Mouse (Mus musculus) MEL (cell line): ENCODE results near the gene Tmem63a. TPM values are rescaled to one million over a fixed set of nuclear protein-coding genes. Genes with fewer than 3 reads are reported as not detected.

Experiments used
- DNase-seq: peaks from one replicate; pipeline ENCODE4 v3.0.0; 2011; ENCODE audit warnings: low read depth, low spot score
- H3K27ac ChIP-seq: 2 replicates; pipeline ENCODE4 v1.5.1; 2012; ENCODE audit warnings: low read depth, mild to moderate bottlenecking, control low read depth, low read length, moderate library complexity; ENCODE audit not compliant: control insufficient read depth
- H3K27me3 ChIP-seq, 2 experiments: fragments of 150-350 bp in 1 of 2; sonication (generic) in 1 of 2; 2 replicates each; pipeline ENCODE4 v1.6.1; 2012; ENCODE audit warnings: low read length in 2 of 2, mild to moderate bottlenecking in 2 of 2, improper control_type of control experiment in 1 of 2, moderate library complexity in 1 of 2; ENCODE audit not compliant: insufficient read depth in 2 of 2, control insufficient read depth in 1 of 2
- H3K36me3 ChIP-seq, 2 experiments: 2 replicates each; pipeline ENCODE4 v1.6.1; 2012 to 2014; ENCODE audit warnings: low read length in 2 of 2, improper control_type of control experiment in 1 of 2, inconsistent platforms in 1 of 2, mild to moderate bottlenecking in 1 of 2; ENCODE audit not compliant: insufficient read depth in 2 of 2, control insufficient read depth in 1 of 2
- H3K4me1 ChIP-seq, 2 experiments: fragments of 150-350 bp in 1 of 2; sonication (generic) in 1 of 2; 2 replicates each; pipeline ENCODE4 v1.6.1; 2012; ENCODE audit warnings: low read length in 2 of 2, improper control_type of control experiment in 1 of 2, mild to moderate bottlenecking in 1 of 2; ENCODE audit not compliant: insufficient read depth in 2 of 2, control insufficient read depth in 1 of 2
- H3K4me3 ChIP-seq, 2 experiments: fragments of 150-350 bp in 1 of 2; sonication (generic) in 1 of 2; 2 replicates each; pipeline ENCODE4 v1.5.1; 2012; ENCODE audit warnings: low read depth in 2 of 2, low read length in 2 of 2, mild to moderate bottlenecking in 2 of 2, moderate library complexity in 2 of 2, control low read depth in 1 of 2, improper control_type of control experiment in 1 of 2; ENCODE audit not compliant: control insufficient read depth in 1 of 2, insufficient read depth in 1 of 2
- H3K79me2 ChIP-seq: 2 replicates; pipeline ENCODE4 v1.6.1; 2012; ENCODE audit warnings: mild to moderate bottlenecking, low read length, moderate library complexity; ENCODE audit not compliant: control insufficient read depth, poor library complexity, insufficient read depth
- H3K9ac ChIP-seq: 2 replicates; pipeline ENCODE4 v1.6.1; 2012; ENCODE audit warnings: low read depth, mild to moderate bottlenecking, control low read depth, low read length, moderate library complexity; ENCODE audit not compliant: control insufficient read depth, poor library complexity, severe bottlenecking
- H3K9me3 ChIP-seq: fragments of 150-350 bp; sonication (generic); replicated peaks from 2 replicates; pipeline ENCODE4 v1.6.1; 2012; ENCODE audit warnings: mild to moderate bottlenecking, low read length, improper control_type of control experiment, moderate library complexity; ENCODE audit not compliant: insufficient read depth
- CHD1 ChIP-seq: IDR thresholded peaks from 2 replicates; pipeline ENCODE4 v1.6.1; 2012; ENCODE audit warnings: low read depth, mild to moderate bottlenecking, inconsistent platforms, low read length, improper control_type of control experiment
- CHD2 ChIP-seq: IDR thresholded peaks from 2 replicates; pipeline ENCODE4 v1.6.1; 2011; ENCODE audit warnings: low read length, improper control_type of control experiment
- EP300 ChIP-seq, 2 experiments: IDR thresholded peaks; 2 replicates each; pipeline ENCODE4 v1.6.1; 2011; ENCODE audit warnings: improper control_type of control experiment in 2 of 2, low read length in 2 of 2, low read depth in 1 of 2, mild to moderate bottlenecking in 1 of 2
- ETS1 ChIP-seq: IDR thresholded peaks from 2 replicates; pipeline ENCODE4 v1.6.1; 2012; ENCODE audit warnings: low read depth, mild to moderate bottlenecking, inconsistent platforms, low read length, improper control_type of control experiment, moderate library complexity
- GATA1 ChIP-seq: IDR thresholded peaks from 2 replicates; pipeline ENCODE4 v1.6.1; 2011; ENCODE audit warnings: low read depth, low read length, improper control_type of control experiment
- HCFC1 ChIP-seq: IDR thresholded peaks from 2 replicates; pipeline ENCODE4 v1.6.1; 2012; ENCODE audit warnings: low read depth, mild to moderate bottlenecking, inconsistent platforms, low read length, improper control_type of control experiment, moderate library complexity
- JUND ChIP-seq: IDR thresholded peaks from 2 replicates; pipeline ENCODE4 v1.6.1; 2011; ENCODE audit warnings: low read depth, mild to moderate bottlenecking, improper control_type of control experiment, low read length
- KAT2A ChIP-seq: conservative IDR thresholded peaks from 2 replicates; pipeline ENCODE4 v1.6.1; 2012; ENCODE audit warnings: low read depth, low read length, improper control_type of control experiment, inconsistent platforms
- MAZ ChIP-seq: IDR thresholded peaks from 2 replicates; pipeline ENCODE4 v1.6.1; 2012; ENCODE audit warnings: low read depth, mild to moderate bottlenecking, inconsistent platforms, low read length, improper control_type of control experiment
- NELFE ChIP-seq: IDR thresholded peaks from 2 replicates; pipeline ENCODE4 v1.6.1; 2011; ENCODE audit warnings: low read depth, low read length, improper control_type of control experiment
- NRF1 ChIP-seq: IDR thresholded peaks from 2 replicates; pipeline ENCODE4 v1.6.1; 2014; ENCODE audit warnings: low read depth, mild to moderate bottlenecking, inconsistent platforms, low read length, improper control_type of control experiment, moderate library complexity; ENCODE audit not compliant: poor library complexity, insufficient read depth, severe bottlenecking
- POLR2A ChIP-seq, 2 experiments: IDR thresholded peaks; 2 replicates each; pipeline ENCODE4 v1.6.1; 2011 to 2012; ENCODE audit warnings: low read length in 2 of 2, mild to moderate bottlenecking in 2 of 2, control low read depth in 1 of 2, improper control_type of control experiment in 1 of 2, low read depth in 1 of 2, moderate library complexity in 1 of 2; ENCODE audit not compliant: control insufficient read depth in 1 of 2, insufficient read depth in 1 of 2, poor library complexity in 1 of 2
- POLR2AphosphoS2 ChIP-seq: IDR thresholded peaks from 2 replicates; pipeline ENCODE4 v1.6.1; 2011; ENCODE audit warnings: low read length, improper control_type of control experiment
- RCOR1 ChIP-seq: IDR thresholded peaks from 2 replicates; pipeline ENCODE4 v1.6.1; 2012; ENCODE audit warnings: low read depth, mild to moderate bottlenecking, inconsistent platforms, low read length, improper control_type of control experiment
- SIN3A ChIP-seq: IDR thresholded peaks from 2 replicates; pipeline ENCODE4 v1.6.1; 2012; ENCODE audit warnings: low read length, improper control_type of control experiment, inconsistent platforms
- TBP ChIP-seq: IDR thresholded peaks from 2 replicates; pipeline ENCODE4 v1.8.0; 2011; ENCODE audit warnings: low read depth, low read length, improper control_type of control experiment
- TCF12 ChIP-seq: IDR thresholded peaks from 2 replicates; pipeline ENCODE4 v1.6.1; 2014; ENCODE audit warnings: low read depth, mild to moderate bottlenecking, inconsistent platforms, low read length, improper control_type of control experiment, moderate library complexity
- USF2 ChIP-seq, 2 experiments: IDR thresholded peaks; 2 replicates each; pipeline ENCODE4 v1.6.1; 2011 to 2012; ENCODE audit warnings: improper control_type of control experiment in 2 of 2, low read length in 2 of 2, borderline replicate concordance in 1 of 2, inconsistent platforms in 1 of 2, low read depth in 1 of 2, mild to moderate bottlenecking in 1 of 2; ENCODE audit not compliant: insufficient read depth in 1 of 2
- ZC3H11A ChIP-seq: IDR thresholded peaks from 2 replicates; pipeline ENCODE4 v1.6.1; 2012; ENCODE audit warnings: low read depth, mild to moderate bottlenecking, inconsistent platforms, low read length, improper control_type of control experiment
- ZNF384 ChIP-seq: IDR thresholded peaks from 2 replicates; pipeline ENCODE4 v1.6.1; 2012; ENCODE audit warnings: low read depth, mild to moderate bottlenecking, inconsistent platforms, low read length, improper control_type of control experiment
- polyA plus RNA-seq, 2 experiments: library from polyadenylated mRNA; stranded (reverse) in 1 of 2; unstranded in 1 of 2; fragments of >175 nt in 1 of 2; fragments of >200 nt in 1 of 2; gene quantifications; 2 replicates each; pipeline versions ENCODE4 v1.2.1 to v1.2.4; 2012; ENCODE audit warnings: low replicate concordance in 2 of 2, low read depth in 1 of 2; ENCODE audit not compliant: insufficient read length in 2 of 2, insufficient read depth in 1 of 2, missing spikeins in 1 of 2
- total RNA-seq: library from RNA; depleted of rRNA; stranded (reverse); fragments of 300-350 nt; gene quantifications from 2 replicates; pipeline ENCODE4 v1.2.3, GENCODE M21; 2012

The Tmem63a gene
- total and polyA plus RNA-seq, 3 experiments = 7.7 to 12.8 TPM; not detected in 1

DNA sequence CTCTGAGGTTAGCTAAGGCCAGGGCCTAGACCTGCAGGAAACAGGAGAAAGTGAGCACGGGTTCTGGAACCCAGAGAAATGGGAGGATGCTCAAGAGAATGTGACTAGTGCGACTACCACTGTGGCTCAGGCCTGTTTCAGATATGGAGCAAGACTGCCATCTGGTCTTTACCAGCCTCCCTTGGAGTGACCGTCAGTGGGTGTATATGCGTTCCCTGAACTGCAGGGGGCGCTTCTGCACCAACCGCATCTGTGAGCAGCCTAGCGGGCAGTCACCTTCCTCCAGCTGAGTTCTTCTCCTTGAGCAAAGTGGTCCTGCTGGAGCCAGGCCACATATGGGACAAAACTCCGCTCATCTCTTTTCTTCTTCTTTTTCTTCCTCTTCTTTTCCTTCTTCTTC, 22.5 kb upstream of the Tmem63a start (continued):
- no peak for TF ChIP-seq POLR2AphosphoS2
- no peak for TF ChIP-seq POLR2A (IDR thresholded peaks at IDR 0.05; ENCODE audit: control insufficient read depth in 1 of 2, insufficient read depth in 1 of 2, low read depth in 1 of 2, low read length in 2 of 2, poor library complexity in 1 of 2)

GRCm38 (mm10) chr1:180922273-180923048, 19.7 kb upstream of the Tmem63a start:
- no peaks in the 10 kb centered on the region for H3K27me3 ChIP-seq
- H3K4me3 ChIP-seq = no peak overlapping the region
- peak overlapping the region; percentile 48; the same call in 1 of the 2 replicates for H3K27ac ChIP-seq
- no peaks in the 10 kb centered on the region for H3K79me2 ChIP-seq
- peak; percentile 86 for DNase-seq
- peak overlapping the region; percentile 31 for H3K9ac ChIP-seq
- peaks cover 0 to 7% of the 10 kb centered on the region in 2 experiments; a peak in 2 of 4 replicates for H3K4me1 ChIP-seq
- no peaks in the 10 kb centered on the region for H3K9me3 ChIP-seq
- TF ChIP-seq ETS1 = peak; percentile 94
- peak; percentile 59 for TF ChIP-seq TCF12
- TF ChIP-seq CHD1 = no peak
- TF ChIP-seq GATA1 = peak; percentile 65
- peak; percentile 47; the same call in 1 of the 2 replicates for TF ChIP-seq SIN3A
- 0 out of 2 replicates have a peak, but pooled peaks have one; percentile 13 for TF ChIP-seq HCFC1
- peak; percentile 16 to 53; a peak in 1 of 4 replicates for TF ChIP-seq EP300 (IDR thresholded peaks at IDR 0.05; ENCODE audit: low read depth in 1 of 2, low read length in 2 of 2)
- TF ChIP-seq TBP = peak; percentile 72; the same call in 1 of the 2 replicates
- TF ChIP-seq RCOR1 = peak; percentile 56
- TF ChIP-seq KAT2A = no peak
- H3K36me3 ChIP-seq = peaks cover 0 to 5% of the 10 kb centered on the region in 2 experiments; a peak in 2 of 4 replicates

DNA sequence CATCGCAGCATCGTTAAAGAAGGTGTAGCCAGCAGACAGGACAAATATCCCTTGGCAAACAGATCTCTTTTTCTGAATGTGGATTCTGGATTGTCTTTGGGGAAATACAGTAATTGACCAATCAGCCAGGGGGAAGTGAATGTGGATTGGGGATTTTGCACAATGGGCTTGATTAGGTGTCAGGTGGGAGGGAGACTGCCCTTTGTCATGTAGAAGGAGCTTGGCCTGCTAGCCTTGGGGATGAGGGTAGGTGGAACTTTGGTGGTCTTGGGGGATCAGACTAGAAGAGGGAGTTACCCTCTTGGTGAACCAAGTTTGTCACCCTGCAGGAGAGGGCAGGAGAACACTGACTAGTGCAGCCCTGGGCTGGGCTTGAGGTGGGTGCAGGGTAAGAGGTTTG, 17.4 kb upstream of the Tmem63a start:
- Histone ChIP-seq H3K27me3 (no peaks in the 10 kb centered on the region), H3K4me1 (peaks cover 4 to 7% of the 10 kb centered on the region in 2 experiments)

More for the DNA sequence above, 17.4 kb upstream of the Tmem63a start:
- Histone ChIP-seq H3K9me3 (no peaks in the 10 kb centered on the region), H3K9ac (no peak overlapping the region), H3K4me3 (no peak overlapping the region)
- DNase-seq = no peak
- TF ChIP-seq CHD2 (no peak), ZNF384 (no peak), MAZ (no peak), ZC3H11A (no peak), EP300 (IDR thresholded peaks at IDR 0.05; ENCODE audit: low read depth in 1 of 2, low read length in 2 of 2) (no peak), NELFE (no peak), JUND (no peak), USF2 (IDR thresholded peaks at IDR 0.05; ENCODE audit: borderline replicate concordance in 1 of 2, insufficient read depth in 1 of 2, low read depth in 1 of 2, low read length in 2 of 2) (no peak), NRF1 (no peak)
- TF ChIP-seq, all 39 proteins: peak for 0
- Histone ChIP-seq H3K36me3 (peaks cover 0 to 5% of the 10 kb centered on the region in 2 experiments; a peak in 2 of 4 replicates), H3K79me2 (no peaks in the 10 kb centered on the region), H3K27ac (no peak overlapping the region)
